Mouse (Mus musculus) limb, embryonic 15.5 days (tissue): ENCODE measurements around the gene Lrrc36. TPM values are rescaled to one million over a fixed set of nuclear protein-coding genes. Genes with fewer than 3 reads are reported as not detected.

ENCODE experiments used
- ATAC-seq: fragments of 200-750 bp; cut with Nextera tagmentation; 2 replicates; pipeline ENCODE4 v1.8.0; 2017; ENCODE audit warnings: low read depth, moderate TSS enrichment; ENCODE audit not compliant: insufficient number of reproducible peaks, low FRiP score, low TSS enrichment
- H3K27ac ChIP-seq: fragments of 300-500 bp; sonication (generic); 2 replicates; pipeline ENCODE4 v1.5.1; 2015; ENCODE audit warnings: moderate library complexity, mild to moderate bottlenecking, inconsistent platforms
- H3K27me3 ChIP-seq: fragments of 300-500 bp; sonication (generic); 2 replicates; pipeline ENCODE4 v1.6.1; 2015; ENCODE audit warnings: inconsistent platforms
- H3K36me3 ChIP-seq: fragments of 300-500 bp; sonication (generic); 2 replicates; pipeline ENCODE4 v1.6.1; 2015; ENCODE audit warnings: inconsistent platforms
- H3K4me1 ChIP-seq: fragments of 300-500 bp; sonication (generic); 2 replicates; pipeline ENCODE4 v1.6.1; 2015; ENCODE audit warnings: inconsistent platforms
- H3K4me2 ChIP-seq: fragments of 300-500 bp; sonication (generic); 2 replicates; pipeline ENCODE4 v1.6.1; 2015; ENCODE audit warnings: mild to moderate bottlenecking, inconsistent platforms
- H3K4me3 ChIP-seq: fragments of 300-500 bp; sonication (generic); 2 replicates; pipeline ENCODE4 v1.5.1; 2015; ENCODE audit warnings: mild to moderate bottlenecking, inconsistent platforms
- H3K9ac ChIP-seq: fragments of 300-500 bp; sonication (generic); 2 replicates; pipeline ENCODE4 v1.6.1; 2015; ENCODE audit warnings: inconsistent platforms
- H3K9me3 ChIP-seq: fragments of 300-500 bp; sonication (generic); 2 replicates; pipeline ENCODE4 v1.6.1; 2016; ENCODE audit warnings: inconsistent platforms
- WGBS: fragments of 180-500 bp; shearing (Covaris S2); methylation state at CpG from one replicate; pipeline ENCODE4 v1.1.7; 2015; 5-methylcytosine and 5-hydroxymethylcytosine counted together
- polyA plus RNA-seq: library from polyadenylated mRNA; unstranded; fragments of >200 nt; fragmentation: Nextera tagmentation; extraction: Ambion mirVana; gene quantifications from 2 replicates; pipeline ENCODE4 v1.2.1, GENCODE M21; 2015

Gene Lrrc36
- polyA plus RNA-seq, 1 experiment from 2014 or later, result 0.37 TPM

GRCm38 (mm10) chr8:105451903-105452603 lies 38.7 kb downstream of the Lrrc36 start:
- Histone ChIP-seq H3K9me3 (no peaks in the 10 kb centered on the region), H3K27ac (no peak overlapping the region), H3K9ac (no peak overlapping the region), H3K36me3 (no peaks in the 10 kb centered on the region), H3K4me1 (no peaks in the 10 kb centered on the region), H3K4me3 (no peak overlapping the region), H3K27me3 (no peaks in the 10 kb centered on the region), H3K4me2 (no peak overlapping the region)
- ATAC-seq, result no peak
- 63% methylated on average over 15 of the region's 15 CpGs for WGBS

GRCm38 (mm10) chr8:105453296-105453695 lies 39.9 kb downstream of the Lrrc36 start:
- no peak overlapping the region for H3K4me3 ChIP-seq

GRCm38 (mm10) chr8:105454088-105454487 lies 40.7 kb downstream of the Lrrc36 start:
- Histone ChIP-seq H3K27ac (no peak overlapping the region), H3K9ac (no peak overlapping the region), H3K9me3 (no peaks in the 10 kb centered on the region), H3K4me2 (no peak overlapping the region), H3K4me3 (no peak overlapping the region), H3K4me1 (no peaks in the 10 kb centered on the region), H3K27me3 (no peaks in the 10 kb centered on the region), H3K36me3 (no peaks in the 10 kb centered on the region)
- 57% methylated on average over 5 of the region's 5 CpGs for WGBS
- no peak for ATAC-seq

More at GRCm38 (mm10) chr8:105453296-105453695, 39.9 kb downstream of the Lrrc36 start:
- Histone ChIP-seq H3K36me3 (no peaks in the 10 kb centered on the region), H3K27me3 (no peaks in the 10 kb centered on the region), H3K27ac (no peak overlapping the region), H3K4me2 (no peak overlapping the region), H3K9ac (no peak overlapping the region), H3K9me3 (no peaks in the 10 kb centered on the region), H3K4me1 (no peaks in the 10 kb centered on the region)
- WGBS, result 64% methylated on average over 5 of the region's 5 CpGs
- no peak for ATAC-seq

- no peaks in the 10 kb centered on the region for H3K27me3 ChIP-seq
- H3K4me3 ChIP-seq, result no peak overlapping the region
- no peak overlapping the region for H3K9ac ChIP-seq
- no peak overlapping the region for H3K4me2 ChIP-seq
- H3K36me3 ChIP-seq, result no peaks in the 10 kb centered on the region
- 56% methylated on average over 10 of the region's 10 CpGs for WGBS
- H3K27ac ChIP-seq, result no peak overlapping the region
- ATAC-seq, result no peak
- no peaks in the 10 kb centered on the region for H3K4me1 ChIP-seq
- H3K9me3 ChIP-seq, result no peaks in the 10 kb centered on the region
Measured at GRCm38 (mm10) chr8:105455218-105455617, 41.8 kb downstream of the Lrrc36 start.

- no peak overlapping the region for H3K27ac ChIP-seq
- no peak for ATAC-seq
- no peak overlapping the region for H3K4me2 ChIP-seq
- H3K27me3 ChIP-seq, result no peaks in the 10 kb centered on the region
- no peak overlapping the region for H3K9ac ChIP-seq
- WGBS, result 44% methylated on average over 13 of the region's 13 CpGs
- no peaks in the 10 kb centered on the region for H3K4me1 ChIP-seq
- H3K36me3 ChIP-seq, result no peaks in the 10 kb centered on the region
- H3K4me3 ChIP-seq, result no peak overlapping the region
- H3K9me3 ChIP-seq, result no peaks in the 10 kb centered on the region
Measured at GRCm38 (mm10) chr8:105461085-105461803, 47.9 kb downstream of the Lrrc36 start.

- H3K4me2 ChIP-seq, result no peak overlapping the region
- H3K4me1 ChIP-seq, result peaks cover 14% of the 10 kb centered on the region
- H3K27me3 ChIP-seq, result no peaks in the 10 kb centered on the region
- no peak overlapping the region for H3K27ac ChIP-seq
- WGBS, result 68% methylated on average over 7 of the region's 7 CpGs
- no peak overlapping the region for H3K9ac ChIP-seq
- no peaks in the 10 kb centered on the region for H3K9me3 ChIP-seq
- 0 out of 2 replicates have a peak, but pooled peaks cover 5% of the 10 kb centered on the region for H3K36me3 ChIP-seq
- no peak overlapping the region for H3K4me3 ChIP-seq
- ATAC-seq, result no peak
Measured at GRCm38 (mm10) chr8:105464595-105464994, 51.2 kb downstream of the Lrrc36 start.

- Histone ChIP-seq H3K9me3 (no peaks in the 10 kb centered on the region), H3K27ac (no peak overlapping the region), H3K4me3 (no peak overlapping the region), H3K9ac (no peak overlapping the region), H3K4me1 (peaks cover 30% of the 10 kb centered on the region), H3K4me2 (no peak overlapping the region), H3K27me3 (no peaks in the 10 kb centered on the region), H3K36me3 (0 out of 2 replicates have a peak, but pooled peaks cover 5% of the 10 kb centered on the region)
- ATAC-seq, result no peak
- 76% methylated on average over 6 of the region's 6 CpGs for WGBS
Measured at GRCm38 (mm10) chr8:105466246-105466645, 52.9 kb downstream of the Lrrc36 start.

GRCm38 (mm10) chr8:105466700-105467291 lies 53.4 kb downstream of the Lrrc36 start:
- Histone ChIP-seq H3K27me3 (no peaks in the 10 kb centered on the region), H3K36me3 (0 out of 2 replicates have a peak, but pooled peaks cover 5% of the 10 kb centered on the region), H3K4me3 (no peak overlapping the region), H3K4me2 (no peak overlapping the region), H3K4me1 (peaks cover 36% of the 10 kb centered on the region), H3K27ac (no peak overlapping the region), H3K9me3 (no peaks in the 10 kb centered on the region), H3K9ac (no peak overlapping the region)
- no peak for ATAC-seq
- WGBS, result 62% methylated on average over 7 of the region's 7 CpGs

GRCm38 (mm10) chr8:105467396-105467985 lies 54.1 kb downstream of the Lrrc36 start:
- 0 out of 2 replicates have a peak, but pooled peaks cover 5% of the 10 kb centered on the region for H3K36me3 ChIP-seq
- peaks cover 40% of the 10 kb centered on the region for H3K4me1 ChIP-seq
- H3K4me2 ChIP-seq, result no peak overlapping the region
- H3K27ac ChIP-seq, result no peak overlapping the region
- no peak overlapping the region for H3K9ac ChIP-seq
- peaks cover 2% of the 10 kb centered on the region for H3K27me3 ChIP-seq
- 88% methylated on average over 10 of the region's 10 CpGs for WGBS
- no peak for ATAC-seq
- H3K4me3 ChIP-seq, result no peak overlapping the region
- no peaks in the 10 kb centered on the region for H3K9me3 ChIP-seq

GRCm38 (mm10) chr8:105468002-105468720 lies 54.8 kb downstream of the Lrrc36 start:
- H3K4me3 ChIP-seq, result no peak overlapping the region
- no peak overlapping the region for H3K9ac ChIP-seq
- H3K4me1 ChIP-seq, result peaks cover 41% of the 10 kb centered on the region
- H3K9me3 ChIP-seq, result no peaks in the 10 kb centered on the region
- H3K27ac ChIP-seq, result no peak overlapping the region
- H3K27me3 ChIP-seq, result peaks cover 9% of the 10 kb centered on the region
- 89% methylated on average over 27 of the region's 27 CpGs for WGBS
- 0 out of 2 replicates have a peak, but pooled peaks cover 5% of the 10 kb centered on the region for H3K36me3 ChIP-seq
- ATAC-seq, result no peak
- no peak overlapping the region for H3K4me2 ChIP-seq

GRCm38 (mm10) chr8:105469041-105469695 lies 55.8 kb downstream of the Lrrc36 start:
- H3K4me1 ChIP-seq, result peaks cover 47% of the 10 kb centered on the region
- no peaks in the 10 kb centered on the region for H3K9me3 ChIP-seq
- H3K27ac ChIP-seq, result no peak overlapping the region
- H3K4me3 ChIP-seq, result peak overlapping the region; percentile 33
- peaks cover 9% of the 10 kb centered on the region; the same call in 1 of the 2 replicates for H3K36me3 ChIP-seq
- peaks cover 19% of the 10 kb centered on the region for H3K27me3 ChIP-seq
- ATAC-seq, result 0 out of 2 replicates have a peak, but pooled peaks have one; percentile 13
- H3K9ac ChIP-seq, result no peak overlapping the region
- 0 out of 2 replicates have a peak overlapping the region, but pooled peaks have one; percentile 53 for H3K4me2 ChIP-seq
- 37% methylated on average over 6 of the region's 6 CpGs for WGBS
